Mouse (Mus musculus) MEL (cell line): ENCODE data around the gene Gm29609. TPM values are rescaled to one million over a fixed set of nuclear protein-coding genes. Genes with fewer than 3 reads are reported as not detected.
A peak's percentile ranks its signal among the peaks of the same experiment; 100 is the strongest.

Experiments used
- DNase-seq: peaks from one replicate; pipeline ENCODE4 v3.0.0; 2011; ENCODE audit warnings: low read depth, low spot score
- H3K27ac ChIP-seq: 2 replicates; pipeline ENCODE4 v1.5.1; 2012; ENCODE audit warnings: low read depth, mild to moderate bottlenecking, control low read depth, low read length, moderate library complexity; ENCODE audit not compliant: control insufficient read depth
- H3K27me3 ChIP-seq, 2 experiments: fragments of 150-350 bp in 1 of 2; sonication (generic) in 1 of 2; 2 replicates each; pipeline ENCODE4 v1.6.1; 2012; ENCODE audit warnings: low read length in 2 of 2, mild to moderate bottlenecking in 2 of 2, improper control_type of control experiment in 1 of 2, moderate library complexity in 1 of 2; ENCODE audit not compliant: insufficient read depth in 2 of 2, control insufficient read depth in 1 of 2
- H3K36me3 ChIP-seq, 2 experiments: 2 replicates each; pipeline ENCODE4 v1.6.1; 2012 to 2014; ENCODE audit warnings: low read length in 2 of 2, improper control_type of control experiment in 1 of 2, inconsistent platforms in 1 of 2, mild to moderate bottlenecking in 1 of 2; ENCODE audit not compliant: insufficient read depth in 2 of 2, control insufficient read depth in 1 of 2
- H3K4me1 ChIP-seq, 2 experiments: fragments of 150-350 bp in 1 of 2; sonication (generic) in 1 of 2; 2 replicates each; pipeline ENCODE4 v1.6.1; 2012; ENCODE audit warnings: low read length in 2 of 2, improper control_type of control experiment in 1 of 2, mild to moderate bottlenecking in 1 of 2; ENCODE audit not compliant: insufficient read depth in 2 of 2, control insufficient read depth in 1 of 2
- H3K4me3 ChIP-seq, 2 experiments: fragments of 150-350 bp in 1 of 2; sonication (generic) in 1 of 2; 2 replicates each; pipeline ENCODE4 v1.5.1; 2012; ENCODE audit warnings: low read depth in 2 of 2, low read length in 2 of 2, mild to moderate bottlenecking in 2 of 2, moderate library complexity in 2 of 2, control low read depth in 1 of 2, improper control_type of control experiment in 1 of 2; ENCODE audit not compliant: control insufficient read depth in 1 of 2, insufficient read depth in 1 of 2
- H3K79me2 ChIP-seq: 2 replicates; pipeline ENCODE4 v1.6.1; 2012; ENCODE audit warnings: mild to moderate bottlenecking, low read length, moderate library complexity; ENCODE audit not compliant: control insufficient read depth, poor library complexity, insufficient read depth
- H3K9ac ChIP-seq: 2 replicates; pipeline ENCODE4 v1.6.1; 2012; ENCODE audit warnings: low read depth, mild to moderate bottlenecking, control low read depth, low read length, moderate library complexity; ENCODE audit not compliant: control insufficient read depth, poor library complexity, severe bottlenecking
- H3K9me3 ChIP-seq: fragments of 150-350 bp; sonication (generic); replicated peaks from 2 replicates; pipeline ENCODE4 v1.6.1; 2012; ENCODE audit warnings: mild to moderate bottlenecking, low read length, improper control_type of control experiment, moderate library complexity; ENCODE audit not compliant: insufficient read depth
- BHLHE40 ChIP-seq: IDR thresholded peaks from 2 replicates; pipeline ENCODE4 v1.6.1; 2012; ENCODE audit warnings: low read depth, mild to moderate bottlenecking, inconsistent platforms, low read length, improper control_type of control experiment, borderline replicate concordance
- CHD1 ChIP-seq: IDR thresholded peaks from 2 replicates; pipeline ENCODE4 v1.6.1; 2012; ENCODE audit warnings: low read depth, mild to moderate bottlenecking, inconsistent platforms, low read length, improper control_type of control experiment
- E2F4 ChIP-seq: IDR thresholded peaks from 2 replicates; pipeline ENCODE4 v1.6.1; 2011; ENCODE audit warnings: low read depth, low read length, improper control_type of control experiment, borderline replicate concordance
- JUND ChIP-seq: IDR thresholded peaks from 2 replicates; pipeline ENCODE4 v1.6.1; 2011; ENCODE audit warnings: low read depth, mild to moderate bottlenecking, improper control_type of control experiment, low read length
- MAZ ChIP-seq: IDR thresholded peaks from 2 replicates; pipeline ENCODE4 v1.6.1; 2012; ENCODE audit warnings: low read depth, mild to moderate bottlenecking, inconsistent platforms, low read length, improper control_type of control experiment
- MEF2A ChIP-seq: IDR thresholded peaks from 2 replicates; pipeline ENCODE4 v1.6.1; 2014; ENCODE audit warnings: low read depth, mild to moderate bottlenecking, inconsistent platforms, low read length, improper control_type of control experiment; ENCODE audit not compliant: poor library complexity, insufficient replicate concordance, severe bottlenecking; ENCODE audit errors: extremely low read depth
- MXI1 ChIP-seq: IDR thresholded peaks from 2 replicates; pipeline ENCODE4 v1.6.1; 2011; ENCODE audit warnings: mild to moderate bottlenecking, low read depth, low read length, improper control_type of control experiment
- POLR2A ChIP-seq, 2 experiments: IDR thresholded peaks; 2 replicates each; pipeline ENCODE4 v1.6.1; 2011 to 2012; ENCODE audit warnings: low read length in 2 of 2, mild to moderate bottlenecking in 2 of 2, control low read depth in 1 of 2, improper control_type of control experiment in 1 of 2, low read depth in 1 of 2, moderate library complexity in 1 of 2; ENCODE audit not compliant: control insufficient read depth in 1 of 2, insufficient read depth in 1 of 2, poor library complexity in 1 of 2
- POLR2AphosphoS2 ChIP-seq: IDR thresholded peaks from 2 replicates; pipeline ENCODE4 v1.6.1; 2011; ENCODE audit warnings: low read length, improper control_type of control experiment
- POLR2AphosphoS5 ChIP-seq: IDR thresholded peaks from 2 replicates; pipeline ENCODE4 v1.6.1; 2012; ENCODE audit warnings: low read depth, borderline replicate concordance, mild to moderate bottlenecking, inconsistent platforms, low read length, moderate library complexity, mixed read lengths
- SMC3 ChIP-seq: IDR thresholded peaks from 2 replicates; pipeline ENCODE4 v1.6.1; 2011; ENCODE audit warnings: low read depth, low read length, improper control_type of control experiment
- TBP ChIP-seq: IDR thresholded peaks from 2 replicates; pipeline ENCODE4 v1.8.0; 2011; ENCODE audit warnings: low read depth, low read length, improper control_type of control experiment
- USF2 ChIP-seq, 2 experiments: IDR thresholded peaks; 2 replicates each; pipeline ENCODE4 v1.6.1; 2011 to 2012; ENCODE audit warnings: improper control_type of control experiment in 2 of 2, low read length in 2 of 2, borderline replicate concordance in 1 of 2, inconsistent platforms in 1 of 2, low read depth in 1 of 2, mild to moderate bottlenecking in 1 of 2; ENCODE audit not compliant: insufficient read depth in 1 of 2
- ZC3H11A ChIP-seq: IDR thresholded peaks from 2 replicates; pipeline ENCODE4 v1.6.1; 2012; ENCODE audit warnings: low read depth, mild to moderate bottlenecking, inconsistent platforms, low read length, improper control_type of control experiment
- ZKSCAN1 ChIP-seq: IDR thresholded peaks from 2 replicates; pipeline ENCODE4 v1.6.1; 2012; ENCODE audit warnings: low read depth, mild to moderate bottlenecking, inconsistent platforms, low read length, improper control_type of control experiment, moderate library complexity
- polyA plus RNA-seq, 2 experiments: library from polyadenylated mRNA; stranded (reverse) in 1 of 2; unstranded in 1 of 2; fragments of >175 nt in 1 of 2; fragments of >200 nt in 1 of 2; gene quantifications; 2 replicates each; pipeline versions ENCODE4 v1.2.1 to v1.2.4; 2012; ENCODE audit warnings: low replicate concordance in 2 of 2, low read depth in 1 of 2; ENCODE audit not compliant: insufficient read length in 2 of 2, insufficient read depth in 1 of 2, missing spikeins in 1 of 2
- total RNA-seq: library from RNA; depleted of rRNA; stranded (reverse); fragments of 300-350 nt; gene quantifications from 2 replicates; pipeline ENCODE4 v1.2.3, GENCODE M21; 2012

Gene Gm29609
- total and polyA plus RNA-seq, 3 experiments: 5.0 to 6.4 TPM; not detected in 1

DNA sequence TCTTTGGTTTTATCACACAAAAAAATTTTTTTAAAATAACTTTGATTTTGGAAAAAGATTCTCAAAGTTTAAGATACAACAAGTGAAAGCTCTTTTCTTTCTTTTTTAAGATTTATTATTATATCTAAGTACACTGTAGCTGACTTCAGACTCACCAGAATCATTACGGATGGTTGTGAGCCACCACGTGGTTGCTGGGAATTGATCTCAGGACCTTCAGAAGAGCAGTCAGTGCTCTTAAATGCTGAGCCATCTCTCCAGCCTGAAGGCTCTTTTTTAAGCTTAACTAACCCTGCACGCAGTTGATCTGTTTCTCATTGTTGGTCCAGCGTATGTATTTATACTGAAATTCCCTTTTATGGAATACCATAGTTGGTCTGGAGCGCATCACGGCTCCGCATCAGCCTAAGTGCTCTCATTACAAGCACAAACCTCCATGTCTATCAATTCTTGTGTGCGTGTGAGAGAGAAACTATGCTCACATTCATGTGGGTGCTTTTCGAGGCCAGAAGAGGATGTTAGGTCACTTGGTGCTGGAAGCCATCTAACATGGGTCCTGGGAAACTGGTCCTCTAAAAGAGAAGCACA is 1.6 kb upstream of the Gm29609 start:
- Histone ChIP-seq H3K27me3 (no peaks in the 10 kb centered on the region), H3K36me3 (peaks cover 2 to 38% of the 10 kb centered on the region in 2 experiments; a peak in 3 of 4 replicates), H3K9ac (no peak overlapping the region; the same call in 1 of the 2 replicates), H3K27ac (no peak overlapping the region), H3K79me2 (peaks cover 33% of the 10 kb centered on the region), H3K4me3 (peak overlapping the region in 1 of 2 experiments; percentile 85; a peak in 2 of 4 replicates), H3K4me1 (peaks cover 19 to 27% of the 10 kb centered on the region in 2 experiments), H3K9me3 (no peaks in the 10 kb centered on the region)
- DNase-seq: no peak
- TF ChIP-seq ZC3H11A: no peak
- TF ChIP-seq CHD1: no peak
- no peak for TF ChIP-seq SMC3
- TF ChIP-seq JUND: no peak
- TF ChIP-seq ZKSCAN1: no peak
- TF ChIP-seq BHLHE40: no peak
- TF ChIP-seq MAZ: no peak
- TF ChIP-seq POLR2AphosphoS2: no peak
- no peak for TF ChIP-seq MEF2A
- no peak for TF ChIP-seq E2F4
- TF ChIP-seq USF2 (IDR thresholded peaks at IDR 0.05; ENCODE audit: borderline replicate concordance in 1 of 2, insufficient read depth in 1 of 2, low read depth in 1 of 2, low read length in 2 of 2): no peak

- Histone ChIP-seq H3K9me3 (no peaks in the 10 kb centered on the region), H3K4me3 (peak overlapping the region; percentile 67 to 85), H3K27ac (peak overlapping the region; percentile 96), H3K4me1 (peaks cover 17 to 19% of the 10 kb centered on the region in 2 experiments), H3K79me2 (peaks cover 43% of the 10 kb centered on the region), H3K9ac (peak overlapping the region; percentile 83), H3K36me3 (peaks cover 12 to 33% of the 10 kb centered on the region in 2 experiments), H3K27me3 (no peaks in the 10 kb centered on the region)
- TF ChIP-seq E2F4 (peak; percentile 84), MXI1 (no peak; the same call in 1 of the 2 replicates), TBP (peak; percentile 71; the same call in 1 of the 2 replicates), POLR2AphosphoS5 (0 out of 2 replicates have a peak, but pooled peaks have one; percentile 60), POLR2A (IDR thresholded peaks at IDR 0.05; ENCODE audit: control insufficient read depth in 1 of 2, insufficient read depth in 1 of 2, low read depth in 1 of 2, low read length in 2 of 2, poor library complexity in 1 of 2) (peak; percentile 39 to 62; a peak in 2 of 4 replicates)
- peak; percentile 90 for DNase-seq
These were observed 378 bp downstream of the Gm29609 start for GRCm38 (mm10) chr5:31179301-31179765.
